Comparison of ENCODE assay signal across 8 mouse cellular contexts in the genomic region with DNA sequence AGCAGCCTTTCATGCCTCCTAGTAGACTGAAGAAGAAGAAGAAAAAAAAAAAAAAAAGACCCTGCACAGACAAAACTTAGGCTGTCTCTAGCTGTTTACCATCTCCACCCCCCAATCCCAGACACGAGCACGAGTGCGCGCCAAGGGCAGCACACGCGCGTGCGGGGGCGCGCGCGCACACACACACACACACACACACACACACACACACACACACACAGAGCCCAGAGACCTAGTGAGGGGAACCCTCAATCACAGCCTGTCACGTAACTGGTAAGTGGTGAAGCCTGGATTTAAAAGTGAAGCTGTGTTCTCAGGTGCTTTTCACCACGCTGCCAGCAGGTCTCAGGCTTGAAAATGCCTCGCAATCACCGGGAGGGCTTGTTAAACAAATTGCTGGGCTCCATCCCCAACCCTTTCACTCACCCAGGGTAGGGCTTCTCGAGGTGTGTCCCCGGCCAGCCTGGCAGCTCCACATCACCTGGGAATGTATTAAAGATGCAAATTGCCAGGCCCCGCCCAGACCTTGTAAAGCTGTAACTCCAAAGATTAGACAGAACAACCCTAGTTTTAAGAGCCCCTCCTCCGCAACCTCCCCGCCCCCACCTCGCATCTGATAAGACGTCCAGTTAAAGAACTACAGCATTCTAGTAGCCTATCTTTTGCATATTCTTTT. TPM values are rescaled to one million over a fixed set of nuclear protein-coding genes. Genes with fewer than 3 reads are reported as not detected.
A peak's percentile ranks its signal among the peaks of the same experiment; 100 is the strongest.
DNase-seq lines count a peak whose midpoint lies in the region; ATAC-seq and TF ChIP-seq lines count a peak whose summit lies in the region.

No protein-coding gene starts in this region.

- H3K4me1 ChIP-seq in forebrain, postnatal 0 days (ENCODE audit: insufficient read depth), result peaks cover 10% of the 10 kb centered on the region; the same call in 1 of the 2 replicates
- peaks cover 40% of the 10 kb centered on the region for H3K4me1 ChIP-seq in kidney, embryonic 16.5 days (ENCODE audit: insufficient read depth, low read length)

- peak; percentile 23 to 28 for DNase-seq in right cerebral cortex, adult 2 months (ENCODE audit: low spot score in 2 of 2)
- DNase-seq in right cerebral cortex, adult 18-20 months, result no peak
- peak; percentile 48 to 64 for DNase-seq in cerebellum, adult 18-20 months
- peak; percentile 53 for DNase-seq in forebrain, postnatal 0 days
- peak; percentile 11 for DNase-seq in right cerebral cortex, postnatal 25 days
- DNase-seq in adipocyte (ENCODE audit: low spot score), result no peak

- no peaks in the 10 kb centered on the region for H3K9me3 ChIP-seq in forebrain, postnatal 0 days (ENCODE audit: low read length)
- no peaks in the 10 kb centered on the region for H3K9me3 ChIP-seq in kidney, embryonic 16.5 days (ENCODE audit: low read length)

- peaks cover 7% of the 10 kb centered on the region for H3K27me3 ChIP-seq in forebrain, postnatal 0 days (ENCODE audit: insufficient read depth, low read length)
- no peaks in the 10 kb centered on the region for H3K27me3 ChIP-seq in kidney, embryonic 16.5 days (ENCODE audit: insufficient read depth, low read length)

- TF ChIP-seq CTCF in forebrain, postnatal 0 days (IDR thresholded peaks at IDR 0.05; ENCODE audit: low read depth), result 0 out of 2 replicates have a peak, but pooled peaks have one; percentile 18

- H3K36me3 ChIP-seq in forebrain, postnatal 0 days (ENCODE audit: insufficient read depth), result no peaks in the 10 kb centered on the region
- no peaks in the 10 kb centered on the region for H3K36me3 ChIP-seq in kidney, embryonic 16.5 days (ENCODE audit: insufficient read depth, low read length)
- no peaks in the 10 kb centered on the region for H3K36me3 ChIP-seq in macrophage (ENCODE audit: inconsistent target)

- H3K4me2 ChIP-seq in forebrain, postnatal 0 days (ENCODE audit: low read depth), result peak overlapping the region; percentile 65
- peak overlapping the region; percentile 94 for H3K4me2 ChIP-seq in kidney, embryonic 16.5 days (replicated peaks; ENCODE audit: low read depth, low read length)

- H3K4me3 ChIP-seq in forebrain, postnatal 0 days (ENCODE audit: low read depth, low read length), result peak overlapping the region; percentile 35
- peak overlapping the region; percentile 97 for H3K4me3 ChIP-seq in kidney, embryonic 16.5 days (ENCODE audit: low read length)
- peak overlapping the region; percentile 29 for H3K4me3 ChIP-seq in macrophage (ENCODE audit: inconsistent target)

- peaks cover 29% of the 10 kb centered on the region for H3K79me2 ChIP-seq in macrophage (ENCODE audit: inconsistent target)

- under 1% methylated on average over 23 of the region's 23 CpGs for WGBS in forebrain, postnatal 0 days
- 1% methylated on average over 23 of the region's 23 CpGs for WGBS in kidney, embryonic 16.5 days
- WGBS in macrophage (ENCODE audit: missing documents), result 7% methylated on average over 19 of the region's 23 CpGs

- no peak overlapping the region for H3K27ac ChIP-seq in forebrain, postnatal 0 days (ENCODE audit: low read depth, low read length)
- no peak overlapping the region for H3K27ac ChIP-seq in kidney, embryonic 16.5 days (ENCODE audit: low read length)
- no peak overlapping the region for H3K27ac ChIP-seq in macrophage

- H3K9ac ChIP-seq in forebrain, postnatal 0 days, result peak overlapping the region; percentile 22; the same call in 1 of the 2 replicates
- H3K9ac ChIP-seq in kidney, embryonic 16.5 days (replicated peaks; ENCODE audit: low read length), result peak overlapping the region; percentile 55

- ATAC-seq in forebrain, postnatal 0 days, result 0 out of 2 replicates have a peak, but pooled peaks have one; percentile 10
- ATAC-seq in kidney, embryonic 16.5 days (ENCODE audit: low FRiP score, low TSS enrichment), result peak; percentile 42

RNA-seq across cellular contexts. Expression of gene Frs2, which starts 1.7 kb away (rescaled TPM):
- 17.0 and 28.7 TPM in 2 replicates for total RNA-seq in forebrain, postnatal 0 days (2014; rRNA removed)
- 11.3 and 17.2 TPM in 2 replicates for polyA plus RNA-seq in forebrain, postnatal 0 days (2015; fragmentation: Nextera tagmentation; extraction: Ambion mirVana)
- 18.0 and 19.7 TPM in 2 replicates for polyA plus RNA-seq in kidney, embryonic 16.5 days (2015; fragmentation: Nextera tagmentation; extraction: Ambion mirVana)
- 100 to 1,000 TPM in 7 of 26 experiments, 10 to 100 TPM in 19; 56.1 to 162 (median 80.2) TPM for total RNA-seq in macrophage (2018; cell fraction: chromatin; rRNA removed)
- 10 to 100 TPM; 17.8 to 38.0 (median 21.4) TPM for total RNA-seq in macrophage (2018; cell fraction: cytosol; rRNA removed)
- 100 to 1,000 TPM in 3 of 26 experiments, 10 to 100 TPM in 23; 45.5 to 135 (median 59.9) TPM for total RNA-seq in macrophage (2018; cell fraction: nucleus; rRNA removed)
- 10.7 to 14.5 TPM (median 13.7 TPM) in 3 replicates for polyA plus RNA-seq in macrophage (2018)

Comparison
In these comparisons a context has a peak if more than half of its experiments do, and no peak if none do; other contexts are left out.
1. DNase-seq: peak in right cerebral cortex, adult 2 months (2 of 2), cerebellum, adult 18-20 months (2 of 2), forebrain, postnatal 0 days (single experiment) and right cerebral cortex, postnatal 25 days (single experiment); none in right cerebral cortex, adult 18-20 months (single experiment) and adipocyte (single experiment).
2. H3K4me3 ChIP-seq: peak in every context shown above with its lines; median percentile 97 in kidney, embryonic 16.5 days; 35 in forebrain, postnatal 0 days; 29 in macrophage.